Mouse (Mus musculus) MEL (cell line): ENCODE results near the gene Adap1.

ENCODE experiments used
- CTCF ChIP-seq, 3 experiments: IDR thresholded peaks in 2 of 3; conservative IDR thresholded peaks in 1 of 3; 2 replicates each; pipeline ENCODE4 v1.5.1; 2011 to 2012; ENCODE audit warnings: low read length in 3 of 3, low read depth in 2 of 3, mild to moderate bottlenecking in 2 of 3, improper control_type of control experiment in 1 of 3, inconsistent platforms in 1 of 3, mixed read lengths in 1 of 3, moderate library complexity in 1 of 3; ENCODE audit not compliant: control insufficient read depth in 1 of 3, insufficient read depth in 1 of 3, poor library complexity in 1 of 3, severe bottlenecking in 1 of 3
- EP300 ChIP-seq, 2 experiments: IDR thresholded peaks; 2 replicates each; pipeline ENCODE4 v1.6.1; 2011; ENCODE audit warnings: improper control_type of control experiment in 2 of 2, low read length in 2 of 2, low read depth in 1 of 2, mild to moderate bottlenecking in 1 of 2
- MAFK ChIP-seq: IDR thresholded peaks from 2 replicates; pipeline ENCODE4 v1.6.1; 2011; ENCODE audit warnings: low read depth, mild to moderate bottlenecking, low read length, improper control_type of control experiment, borderline replicate concordance
- POLR2A ChIP-seq, 2 experiments: IDR thresholded peaks; 2 replicates each; pipeline ENCODE4 v1.6.1; 2011 to 2012; ENCODE audit warnings: low read length in 2 of 2, mild to moderate bottlenecking in 2 of 2, control low read depth in 1 of 2, improper control_type of control experiment in 1 of 2, low read depth in 1 of 2, moderate library complexity in 1 of 2; ENCODE audit not compliant: control insufficient read depth in 1 of 2, insufficient read depth in 1 of 2, poor library complexity in 1 of 2
- POLR2AphosphoS2 ChIP-seq: IDR thresholded peaks from 2 replicates; pipeline ENCODE4 v1.6.1; 2011; ENCODE audit warnings: low read length, improper control_type of control experiment

- no peak for TF ChIP-seq POLR2AphosphoS2
- TF ChIP-seq POLR2A (IDR thresholded peaks at IDR 0.05; ENCODE audit: control insufficient read depth in 1 of 2, insufficient read depth in 1 of 2, low read depth in 1 of 2, low read length in 2 of 2, poor library complexity in 1 of 2), result no peak
- no peak for TF ChIP-seq MAFK
- TF ChIP-seq EP300 (IDR thresholded peaks at IDR 0.05; ENCODE audit: low read depth in 1 of 2, low read length in 2 of 2), result no peak
- TF ChIP-seq CTCF (IDR thresholded peaks at IDR 0.05 in 2 of 3, conservative IDR thresholded peaks at IDR 0.05 in 1 of 3; ENCODE audit: control insufficient read depth in 1 of 3, insufficient read depth in 1 of 3, low read depth in 2 of 3, low read length in 3 of 3, poor library complexity in 1 of 3, severe bottlenecking in 1 of 3), result no peak
Measured at GRCm38 (mm10) chr5:139338891-139339290, 13.5 kb upstream of the Adap1 start.
